Mouse (Mus musculus) kidney, adult 11 months (tissue): Measurements from ENCODE around the gene 1700056E22Rik.

Experiments used
- DNase-seq: peaks from one replicate; pipeline ENCODE4 v3.0.0; 2022

Gene 1700056E22Rik

DNA sequence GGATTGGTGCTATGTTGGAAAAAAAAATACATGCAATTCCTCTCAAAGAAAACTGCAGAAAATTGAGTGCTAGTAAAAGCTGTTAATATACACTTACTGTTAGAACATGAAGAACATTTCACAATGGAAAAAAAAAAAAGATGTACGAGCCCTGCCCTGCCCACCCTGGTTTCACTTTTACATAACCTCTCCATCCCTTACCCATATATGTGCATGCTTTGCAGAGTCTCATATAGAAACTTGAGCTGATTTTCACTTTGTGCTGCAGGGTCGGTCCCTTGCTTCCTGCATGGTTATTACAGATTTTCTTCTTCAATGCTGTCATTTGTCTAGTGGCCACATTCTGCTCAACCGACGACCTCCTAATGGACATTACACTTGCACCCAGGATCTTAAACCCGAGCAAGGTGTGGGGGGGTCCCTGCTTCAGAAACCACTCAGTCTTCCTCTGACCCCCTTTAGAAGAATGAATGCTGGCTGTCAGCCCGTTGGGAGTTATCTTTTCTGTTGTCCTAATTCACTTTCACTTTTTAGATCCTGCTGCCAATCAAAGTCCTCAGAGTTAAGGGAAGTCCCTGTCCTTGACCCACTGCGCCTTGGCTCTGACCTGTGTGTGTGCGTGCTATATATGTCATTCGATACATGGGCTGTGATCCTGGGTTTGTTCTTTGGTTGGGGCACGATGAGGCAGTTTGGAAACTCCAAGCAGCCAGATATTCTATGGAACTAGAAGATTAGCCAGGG, 14.7 kb upstream of the 1700056E22Rik start:
- DNase-seq: no peak

DNA sequence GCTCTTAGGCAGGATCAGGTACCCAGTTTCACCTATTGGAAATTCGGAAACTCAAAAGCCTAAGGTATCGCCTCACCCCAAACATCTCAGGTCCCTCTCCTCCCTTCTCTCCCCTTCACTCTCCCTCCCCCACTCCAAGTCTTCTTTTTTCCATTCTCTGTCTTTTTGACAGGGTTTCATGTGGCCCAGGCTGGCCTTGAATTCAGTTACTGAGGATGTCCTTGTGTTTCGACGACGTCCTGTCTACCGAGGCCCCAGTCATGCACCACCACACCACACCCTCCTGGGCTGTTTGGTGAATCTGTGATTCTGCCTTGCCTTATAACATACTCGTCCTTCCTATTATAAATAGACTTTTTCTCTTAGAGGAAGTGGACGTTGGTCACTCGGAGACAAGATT, 13.7 kb upstream of the 1700056E22Rik start:
- no peak for DNase-seq

DNA sequence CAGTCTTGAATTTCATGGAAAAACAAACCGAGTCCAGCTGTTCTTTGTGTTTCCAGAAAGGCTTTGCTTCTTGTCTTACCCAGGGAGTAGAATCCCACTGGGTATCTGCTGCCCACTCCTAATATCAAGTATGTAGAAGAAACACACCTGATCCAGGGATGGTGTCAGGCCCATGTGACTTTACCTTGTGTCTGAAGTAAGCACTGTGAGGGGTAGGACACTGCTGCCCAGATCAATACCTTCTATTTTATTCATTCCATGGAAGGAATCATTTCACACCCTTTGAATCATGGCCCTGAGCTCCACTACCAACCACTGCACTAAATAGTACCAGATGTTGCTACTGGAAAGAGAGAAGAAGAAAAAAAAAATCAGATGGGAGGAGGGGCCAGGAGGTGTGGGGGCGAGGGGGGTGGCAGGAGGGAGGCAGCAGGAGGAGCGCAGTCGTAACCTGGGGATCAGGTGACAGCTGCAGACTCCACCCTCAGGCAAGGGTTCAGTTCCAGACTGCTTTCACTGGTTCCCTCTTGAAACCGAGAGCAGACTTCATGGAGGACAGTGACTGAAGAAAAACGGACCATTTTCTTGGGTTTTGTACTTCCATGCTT, 12.1 kb upstream of the 1700056E22Rik start:
- DNase-seq: no peak

DNA sequence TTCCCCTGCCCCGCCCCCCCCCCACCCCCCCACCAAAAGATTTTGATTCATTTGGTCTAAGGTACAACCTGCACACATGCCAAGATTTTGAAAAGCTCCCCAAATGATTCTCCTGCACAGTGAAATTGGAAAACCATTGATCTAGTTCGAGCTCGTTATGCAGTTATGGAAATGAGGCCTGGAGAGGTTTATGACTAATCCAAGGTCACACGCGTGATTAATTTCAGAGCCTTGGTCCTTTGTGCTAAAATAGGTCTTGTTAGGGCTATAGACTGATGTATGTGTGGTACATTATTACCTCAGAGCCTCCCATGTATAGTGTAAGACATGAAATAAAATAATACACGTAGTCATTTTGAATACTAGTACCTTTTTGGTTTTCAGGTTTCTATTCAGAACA, 9.3 kb upstream of the 1700056E22Rik start:
- no peak for DNase-seq

DNA sequence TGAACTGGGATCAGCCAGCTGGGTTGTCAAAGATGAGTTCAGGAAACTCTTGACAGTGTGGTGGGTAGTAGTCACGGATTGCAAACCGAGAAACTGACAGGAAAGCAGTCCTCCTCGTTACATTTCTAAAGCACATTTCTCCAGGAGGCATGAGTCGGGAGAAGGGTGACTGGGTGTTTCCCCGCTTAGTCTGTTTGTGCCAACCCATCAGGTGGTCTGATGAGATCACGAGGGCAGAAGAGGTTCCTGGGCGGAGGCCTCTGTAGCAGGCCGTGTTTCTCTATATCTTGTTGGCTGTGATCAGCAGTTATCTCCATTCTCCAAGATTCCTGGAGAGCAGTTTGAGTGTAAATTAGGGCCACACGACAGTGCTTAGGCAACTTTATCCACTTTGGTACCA, 8.6 kb upstream of the 1700056E22Rik start:
- DNase-seq: no peak

DNA sequence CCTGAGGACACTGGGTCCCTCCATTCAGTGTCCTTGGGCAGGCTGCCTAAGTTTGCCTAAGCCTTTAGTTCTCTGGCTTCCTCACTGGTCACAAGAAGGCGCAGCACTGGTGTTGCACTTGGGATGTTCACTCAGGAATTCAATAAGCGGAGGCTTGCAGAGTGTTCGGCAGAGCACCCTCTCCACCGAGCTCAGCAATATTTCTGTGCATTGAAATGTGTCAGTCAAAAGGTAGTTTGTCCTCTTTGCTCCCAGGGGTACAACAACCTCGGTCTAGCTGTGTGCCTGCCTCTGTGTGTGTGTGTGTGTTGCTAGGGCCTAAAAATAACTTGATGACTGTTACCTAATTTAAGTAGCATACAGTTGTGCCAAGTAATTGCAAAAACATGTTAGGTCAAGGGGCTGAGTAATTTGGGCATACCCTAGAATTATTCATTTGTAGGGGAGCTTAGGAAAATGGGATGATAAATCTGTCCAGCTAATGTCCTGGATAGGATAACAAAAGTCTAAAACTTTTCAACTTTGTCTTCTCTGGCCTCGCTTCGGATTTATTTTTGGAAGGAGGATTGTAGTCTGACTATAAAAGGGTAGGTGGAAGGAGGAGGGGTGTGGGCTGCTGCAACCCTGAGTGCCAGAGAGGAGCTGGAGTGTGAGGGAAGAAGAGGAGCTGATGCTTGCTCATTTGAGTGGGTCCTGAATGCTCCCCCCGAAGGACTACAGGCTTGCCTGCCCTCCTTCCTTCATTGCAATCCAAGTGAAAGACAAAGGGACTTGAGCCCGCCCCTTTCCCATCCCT, 7.9 kb upstream of the 1700056E22Rik start:
- DNase-seq: peak; percentile 7

DNA sequence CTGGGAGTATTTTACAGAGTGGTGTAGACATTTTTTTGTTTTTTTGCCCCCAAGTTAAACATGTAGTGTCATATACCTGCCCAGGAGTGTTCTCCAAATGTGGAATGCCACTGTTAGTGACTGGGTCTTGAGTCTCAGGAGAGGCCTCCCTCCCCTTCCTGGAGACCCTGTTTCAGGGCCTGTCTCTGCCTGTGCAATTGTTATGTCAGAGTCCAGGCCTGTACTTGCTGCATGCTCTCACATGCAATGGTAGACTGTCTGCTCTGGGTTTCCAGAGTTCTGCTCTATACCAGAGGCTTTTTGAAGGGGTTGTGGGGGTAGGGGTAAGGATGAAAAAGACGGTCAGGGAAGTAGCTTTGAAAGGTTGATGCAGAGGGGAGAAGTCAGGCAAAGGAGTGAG, 6.8 kb upstream of the 1700056E22Rik start:
- DNase-seq: no peak

DNA sequence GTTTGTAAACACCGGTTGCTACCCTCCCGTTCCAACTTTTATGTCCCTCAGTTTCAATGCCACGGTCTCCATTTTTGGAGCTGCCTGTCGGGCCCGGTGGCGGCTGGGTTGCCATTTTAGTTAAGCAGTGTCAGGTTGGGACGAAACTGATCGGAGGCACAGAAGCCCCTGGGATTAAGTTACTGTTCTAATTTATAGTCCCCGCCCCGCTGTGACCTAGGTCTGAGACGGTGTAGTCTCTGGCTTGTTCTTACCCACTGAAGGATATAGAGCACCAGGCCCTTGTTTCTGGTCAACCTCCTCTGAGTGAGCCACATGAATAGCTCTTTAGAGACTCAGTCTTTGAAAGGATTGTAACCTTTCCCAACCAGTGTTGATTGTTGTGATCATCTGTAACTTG, 6.1 kb upstream of the 1700056E22Rik start:
- no peak for DNase-seq

DNA sequence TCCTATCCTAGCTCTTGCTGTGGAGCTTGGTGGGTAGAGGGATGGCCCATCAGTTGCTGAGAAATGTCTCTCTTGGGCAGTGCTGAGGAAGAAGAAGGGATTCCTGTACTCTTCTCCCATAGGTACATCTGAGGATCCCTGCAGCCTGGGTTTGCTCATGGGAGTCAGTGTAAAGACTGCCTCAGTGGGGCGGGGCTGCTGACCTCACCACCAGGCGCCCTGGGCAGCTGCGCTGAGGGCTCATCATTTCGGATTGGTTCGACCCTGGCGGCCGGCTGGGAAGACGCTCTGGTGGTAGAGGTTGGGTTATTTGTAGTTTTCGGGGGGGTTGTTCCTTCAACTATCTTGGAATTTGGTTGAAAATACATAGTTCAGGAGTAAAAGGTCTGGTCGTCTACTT, 5.2 kb upstream of the 1700056E22Rik start:
- no peak for DNase-seq

DNA sequence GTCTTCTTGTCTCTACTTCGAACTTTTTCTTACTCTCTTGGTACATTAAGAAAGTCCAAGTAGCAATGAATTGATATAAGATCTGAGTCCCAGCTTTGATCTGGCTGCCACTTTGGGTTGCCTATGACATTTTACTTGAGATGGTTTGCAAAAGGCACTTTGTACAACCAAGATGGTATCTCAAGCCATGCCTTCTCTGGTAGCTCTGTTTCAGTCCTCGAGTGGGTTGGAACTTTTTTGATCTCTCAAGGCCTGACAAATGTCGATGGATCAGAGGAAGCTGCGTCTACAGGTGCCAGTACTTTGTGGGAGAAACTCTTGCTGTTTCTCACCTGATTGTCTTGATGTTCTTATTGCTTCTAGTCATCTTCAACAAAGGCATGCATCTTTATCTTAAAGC, 3.7 kb upstream of the 1700056E22Rik start:
- no peak for DNase-seq

DNA sequence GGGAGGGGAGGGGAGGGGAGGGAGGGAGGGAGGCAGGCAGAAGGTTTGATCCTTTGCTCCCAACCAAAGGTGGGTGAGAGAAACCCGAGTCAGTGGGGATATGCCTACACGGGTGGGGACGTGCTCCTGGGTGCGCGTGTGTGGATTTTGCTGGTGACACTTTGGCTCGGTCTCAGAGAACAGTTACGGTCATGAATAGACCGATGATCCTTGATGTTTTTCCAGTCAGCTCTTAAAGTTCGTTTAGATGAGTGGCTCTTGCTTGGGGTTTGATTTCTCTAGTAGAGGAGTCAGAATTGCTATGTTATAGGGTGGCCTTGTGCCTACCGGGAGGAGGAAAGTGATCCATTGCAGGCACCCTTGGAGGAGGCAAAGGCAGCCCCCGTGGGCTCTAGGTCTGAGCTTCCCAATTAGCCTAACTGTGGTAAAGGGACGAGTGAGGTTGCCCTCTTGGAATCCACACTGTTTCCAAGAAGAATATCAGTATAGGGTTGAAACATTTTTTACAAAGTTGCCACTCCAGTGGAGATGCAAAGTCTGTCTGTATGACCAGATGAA, 1.3 kb upstream of the 1700056E22Rik start:
- no peak for DNase-seq

DNA sequence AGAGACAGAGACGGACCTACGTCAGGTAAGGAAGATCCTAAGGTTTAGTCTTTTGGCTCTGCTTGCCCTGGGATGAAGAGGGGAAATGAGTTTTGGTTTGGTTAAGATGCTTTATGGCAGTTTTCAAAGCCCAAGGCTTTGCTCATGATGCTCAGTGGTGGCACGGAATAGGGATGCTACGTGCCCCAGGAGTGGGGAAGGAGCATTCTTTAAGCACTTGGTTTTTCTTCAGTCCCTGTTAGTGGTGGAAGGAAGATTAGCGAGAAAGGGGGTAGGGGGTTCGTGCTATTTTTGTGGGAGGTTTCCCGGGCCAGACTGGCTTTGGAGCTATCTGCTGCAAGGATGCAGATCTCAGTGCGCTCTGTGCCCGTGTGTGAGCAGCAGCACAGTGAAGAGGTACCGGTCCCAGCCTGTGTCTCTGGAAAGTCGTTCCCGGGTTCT, 660 bp upstream of the 1700056E22Rik start:
- peak; percentile 17 for DNase-seq

DNA sequence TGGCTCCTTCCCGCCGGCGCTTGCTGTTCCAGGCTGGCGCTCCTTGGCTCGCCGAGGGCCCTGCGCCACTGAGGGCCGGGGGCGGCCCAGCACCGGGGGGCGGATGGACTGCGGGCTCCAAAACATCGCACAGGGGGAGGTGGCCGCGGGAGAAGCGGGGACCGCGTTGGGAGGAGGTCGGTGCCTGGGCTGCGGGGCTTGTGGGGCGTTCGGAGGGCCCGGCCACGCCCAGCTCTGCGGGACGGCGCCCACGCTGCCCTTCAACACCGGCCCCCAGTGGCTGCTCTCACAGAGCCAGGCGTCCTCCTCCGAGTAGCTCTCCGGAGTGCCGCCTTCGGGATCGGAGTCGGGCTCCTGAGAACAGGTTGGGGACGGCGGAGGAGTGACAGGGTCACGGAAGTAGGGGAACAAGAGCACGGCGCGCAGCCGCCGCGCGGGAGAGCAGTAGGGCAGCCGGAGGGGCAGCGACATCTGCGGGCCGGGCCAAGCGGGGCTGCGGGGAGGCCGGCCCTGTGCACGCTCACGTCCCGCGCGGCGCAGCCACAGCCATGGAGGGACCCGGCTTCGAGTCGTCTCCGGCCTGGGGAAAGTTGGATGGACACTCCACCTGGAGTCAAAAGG, 601 bp downstream of the 1700056E22Rik start:
- DNase-seq: no peak

DNA sequence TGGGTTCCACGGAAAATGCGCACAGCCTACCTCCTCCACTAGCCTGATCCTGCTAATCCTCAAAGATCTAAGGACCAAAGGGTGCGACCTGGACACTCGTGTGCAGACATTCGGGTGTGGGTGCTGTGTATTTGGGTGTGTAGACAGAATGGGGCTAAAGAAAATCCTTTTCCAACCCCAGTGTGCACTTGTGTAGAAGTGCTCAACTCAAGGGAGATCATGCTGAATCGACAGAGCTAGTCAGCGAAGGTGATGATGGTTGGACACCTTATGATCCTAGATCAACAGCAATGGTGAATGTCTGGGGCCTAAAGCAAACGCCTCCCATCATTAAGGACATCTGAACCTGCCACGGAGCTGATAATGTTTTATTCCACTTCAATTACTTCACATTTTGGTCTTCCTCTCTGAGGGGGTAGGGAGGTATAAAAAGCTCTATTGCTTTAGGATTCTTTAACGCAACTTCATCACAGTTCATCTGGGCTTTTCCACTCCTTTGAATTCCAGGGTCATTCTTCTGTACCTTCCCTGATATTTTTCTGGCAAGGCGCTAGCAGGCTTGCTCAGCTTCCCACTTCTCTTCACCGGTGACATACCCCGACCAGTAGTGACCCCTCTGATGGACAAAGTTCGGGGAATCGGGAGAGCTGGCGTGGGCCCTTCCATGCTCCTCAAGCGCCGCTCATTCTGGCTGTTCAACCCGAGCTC, 1.3 kb downstream of the 1700056E22Rik start:
- no peak for DNase-seq

DNA sequence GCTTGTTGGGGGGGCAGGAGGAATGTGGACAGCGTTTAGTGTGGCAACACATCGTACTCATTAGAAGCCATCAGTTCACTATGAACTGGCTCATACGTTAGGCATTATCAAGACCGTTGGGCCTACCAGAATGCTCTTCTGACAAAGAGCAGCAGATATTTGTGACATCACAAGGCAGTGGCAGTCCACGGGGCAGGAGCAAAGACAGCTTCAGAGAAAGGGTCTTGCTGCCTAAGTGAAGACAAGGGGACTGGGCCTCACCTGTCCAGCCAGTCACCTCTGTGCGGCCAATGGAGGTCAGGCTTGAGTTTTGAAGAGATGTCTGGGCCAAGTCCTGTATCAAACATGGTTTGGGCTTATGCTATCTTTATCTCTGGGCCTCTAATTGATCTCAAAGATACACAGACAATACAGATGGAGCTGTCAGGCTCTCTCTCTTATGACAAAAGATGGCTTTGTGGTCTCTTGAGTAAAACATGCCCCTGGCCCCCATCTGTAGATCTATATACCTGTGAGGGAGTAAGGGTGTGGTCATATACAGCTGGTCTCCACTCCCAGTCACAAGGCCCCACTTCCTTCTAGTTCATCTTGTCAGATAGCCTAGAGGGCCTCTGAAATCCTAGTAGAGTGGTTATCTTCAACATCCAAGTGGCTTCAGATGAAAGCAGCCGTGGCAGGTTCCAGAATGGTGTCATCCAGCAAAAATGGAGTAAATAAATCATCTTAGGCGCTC, 3.9 kb downstream of the 1700056E22Rik start:
- DNase-seq: no peak

DNA sequence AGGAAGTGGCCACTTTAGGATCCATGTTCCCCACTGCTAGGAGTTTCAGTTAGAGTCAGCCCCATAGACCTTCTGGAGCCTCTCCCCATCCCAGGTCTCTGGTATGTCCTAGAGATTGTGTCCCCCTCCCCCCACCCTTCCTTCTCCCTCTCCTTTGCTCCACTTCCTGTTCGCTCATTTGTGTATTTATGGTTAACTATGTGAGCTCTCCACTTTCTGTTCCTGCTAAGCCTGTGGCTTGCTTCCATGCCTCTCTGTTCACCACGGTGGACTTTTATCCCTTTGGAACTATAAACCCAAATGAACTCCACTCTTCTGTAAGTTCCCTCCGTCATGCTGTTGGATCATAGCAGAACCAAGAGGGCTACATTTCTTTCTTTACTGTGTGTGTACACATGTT, 7.1 kb downstream of the 1700056E22Rik start:
- no peak for DNase-seq

DNA sequence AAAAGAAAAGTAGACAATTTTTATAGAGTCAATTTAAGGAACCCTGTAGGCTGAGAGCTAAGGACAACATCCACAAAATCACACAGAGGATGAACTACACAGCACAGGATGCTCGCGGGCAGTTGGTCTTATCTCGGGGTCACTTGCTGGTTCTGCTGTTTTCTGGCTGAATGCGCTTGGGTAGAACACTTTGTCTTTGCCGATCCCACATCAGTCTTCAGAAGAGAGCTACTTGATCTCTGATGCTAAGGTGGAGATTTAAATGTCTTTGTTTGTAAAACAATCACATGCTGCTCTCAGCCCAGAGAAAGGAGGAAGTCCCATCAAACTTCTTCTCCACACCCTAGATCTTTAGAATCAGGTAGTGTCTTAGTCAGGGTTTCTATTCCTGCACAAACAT, 9.0 kb downstream of the 1700056E22Rik start:
- DNase-seq: no peak

DNA sequence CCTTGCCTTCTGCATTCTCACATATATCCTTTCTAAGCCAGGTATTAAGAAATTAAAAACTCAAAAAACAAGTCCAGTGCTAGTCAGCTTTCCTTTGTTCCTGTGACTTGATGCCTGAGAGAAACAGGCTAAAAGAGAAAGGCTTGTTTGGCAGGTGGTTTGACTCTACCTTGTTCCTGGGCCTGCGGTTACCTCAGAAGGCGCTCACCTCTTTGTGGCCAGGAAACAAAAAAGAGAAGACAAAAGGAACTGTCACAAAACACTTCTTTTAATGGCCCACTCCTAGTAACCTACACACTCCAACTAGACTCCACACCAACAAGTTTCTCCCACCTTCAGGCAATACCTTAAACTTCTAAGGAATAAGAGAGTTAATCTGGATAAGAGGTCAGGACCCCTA, 9.5 kb downstream of the 1700056E22Rik start:
- no peak for DNase-seq

DNA sequence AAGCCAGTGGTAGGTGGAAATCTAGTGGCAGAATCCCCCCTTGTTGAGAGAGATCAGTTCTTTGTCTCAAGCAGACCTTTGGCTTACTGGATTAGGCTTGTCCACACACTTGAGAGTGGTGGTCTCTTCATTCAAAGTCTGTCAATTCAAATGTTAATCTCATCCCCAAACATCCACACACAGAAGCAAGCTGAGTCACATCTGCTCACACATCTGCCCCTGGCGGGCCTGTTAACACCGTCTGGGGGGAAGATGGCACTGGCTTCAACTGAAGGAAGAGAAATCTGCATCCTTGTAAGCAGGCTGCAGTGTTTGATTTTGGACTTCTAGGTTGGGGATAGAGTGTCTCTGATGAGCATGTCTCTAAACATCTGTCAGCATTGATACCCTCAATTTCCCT, 10.1 kb downstream of the 1700056E22Rik start:
- DNase-seq: no peak

DNA sequence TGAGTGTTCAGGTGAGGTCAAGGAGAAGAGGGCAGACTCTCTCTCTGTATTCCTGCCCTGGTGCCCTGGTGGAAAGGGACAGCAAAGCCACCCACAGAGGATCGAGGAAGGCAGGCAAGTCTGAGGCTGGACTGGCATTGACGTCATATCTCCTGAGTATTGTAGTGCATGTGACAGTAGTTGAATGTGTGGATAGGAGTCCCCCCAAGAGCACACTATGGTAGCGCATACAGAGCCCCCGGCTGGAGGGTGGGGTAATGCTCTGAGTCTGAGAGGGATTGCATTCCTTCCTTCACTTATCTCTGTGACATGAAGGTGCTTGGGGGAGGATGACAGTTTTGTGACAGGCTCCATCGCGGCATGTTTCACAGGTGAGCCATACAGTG, 14.4 kb downstream of the 1700056E22Rik start:
- DNase-seq: no peak

DNA sequence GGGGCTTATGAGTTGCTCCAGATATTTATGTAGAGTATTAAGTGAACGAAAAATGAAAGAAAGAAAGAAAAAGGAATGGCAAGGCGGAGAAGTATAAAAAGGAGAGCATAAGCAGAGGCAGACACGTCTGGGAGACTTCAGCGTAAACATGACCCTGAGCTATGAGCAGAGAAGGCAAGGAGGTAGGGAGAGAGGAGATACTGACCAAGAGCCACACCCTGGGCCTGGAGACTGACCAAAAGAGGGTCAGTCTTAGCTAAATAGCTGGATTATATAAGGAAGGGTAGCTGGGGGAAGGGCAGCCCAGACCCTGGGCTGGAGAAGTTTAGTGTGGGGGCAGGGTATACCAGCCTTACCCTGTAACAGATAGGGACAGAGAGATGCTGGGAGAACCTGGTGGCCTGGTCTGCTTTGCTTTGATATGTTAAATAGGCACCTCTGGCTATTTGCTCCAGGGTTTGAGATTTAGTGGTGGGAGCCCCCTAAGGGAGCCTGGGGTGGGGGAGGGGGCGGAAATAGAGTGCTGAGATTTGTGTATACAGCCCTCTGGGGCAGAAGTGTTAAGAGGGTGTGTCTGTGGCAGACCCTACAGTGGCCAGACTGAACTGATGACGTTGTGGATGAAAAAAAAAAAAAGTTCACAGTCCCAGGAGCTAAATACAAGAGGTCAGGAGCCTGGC, 14.9 kb downstream of the 1700056E22Rik start:
- no peak for DNase-seq
